Mouse (Mus musculus): Measurements from ENCODE around the gene Pglyrp3.
"Not testable (repeated sequence)": the region's sequence is repeated elsewhere in the genome, so short reads cannot be mapped to it uniquely, and the experiment has no call there.

Pglyrp3 gene

DNA sequence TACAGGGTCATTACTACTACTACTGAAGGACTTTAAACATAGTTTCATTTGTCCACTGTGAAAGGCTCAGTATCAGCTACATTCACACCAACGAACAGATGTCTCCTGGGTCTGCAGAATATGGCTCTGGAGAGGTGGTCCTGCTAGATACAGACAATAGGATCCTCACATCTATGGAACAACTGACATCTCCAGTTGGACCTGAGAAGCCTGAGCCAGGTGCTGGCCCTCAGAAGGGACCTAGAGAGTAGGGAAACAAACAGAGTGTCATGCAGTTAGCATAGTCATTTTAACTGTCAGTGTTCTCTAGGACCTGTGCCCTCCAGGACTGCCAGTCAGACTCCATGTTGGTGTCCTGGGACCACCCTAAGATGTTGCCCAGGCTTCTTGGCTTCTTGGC, at the start of gene Pglyrp3:
Gene Pglyrp3 (plus strand): TSS at position 301 of the 400 bp plus-strand sequence.
- no peak for DNase-seq (ENCODE audit: extremely low spot score, low read depth, low spot score)

DNA sequence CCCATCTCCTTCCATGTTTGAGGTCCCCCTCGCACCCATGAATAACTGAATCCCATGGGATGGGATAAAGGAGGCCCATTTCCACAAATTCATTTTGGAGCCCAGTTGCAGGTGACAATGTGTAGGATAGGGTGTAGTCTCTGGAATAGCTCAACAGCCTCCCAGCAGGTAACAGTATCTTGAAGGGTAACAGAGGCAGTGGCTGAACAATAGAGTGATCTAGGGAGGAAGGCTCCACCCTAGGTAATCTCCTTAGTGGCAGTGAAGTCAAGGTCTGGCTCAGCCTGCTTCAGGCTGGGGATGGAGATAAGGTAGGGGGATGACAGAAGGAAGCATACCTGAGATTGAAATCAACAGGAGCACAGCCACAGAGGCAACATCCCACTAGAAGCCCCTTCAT, 3.4 kb upstream of the Pglyrp3 start:
- DNase-seq (ENCODE audit: extremely low spot score, low read depth, low spot score) = no peak

DNA sequence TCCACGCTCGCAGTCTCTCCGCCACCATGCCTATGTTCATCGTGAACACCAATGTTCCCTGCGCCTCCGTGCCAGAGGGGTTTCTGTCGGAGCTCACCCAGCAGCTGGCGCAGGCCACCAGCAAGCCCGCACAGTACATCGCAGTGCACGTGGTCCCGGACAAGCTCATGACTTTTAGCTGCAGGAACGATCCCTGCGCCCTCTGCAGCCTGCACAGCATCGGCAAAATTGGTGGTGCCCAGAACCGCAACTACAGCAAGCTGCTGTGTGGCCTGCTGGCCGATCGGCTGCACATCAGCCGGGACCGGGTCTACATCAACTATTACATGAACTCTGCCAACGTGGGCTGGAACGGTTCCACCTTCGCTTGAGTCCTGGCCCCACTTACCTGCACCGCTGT, 10.2 kb downstream of the Pglyrp3 start:
- DNase-seq (ENCODE audit: extremely low spot score, low read depth, low spot score) = not testable (repeated sequence)

DNA sequence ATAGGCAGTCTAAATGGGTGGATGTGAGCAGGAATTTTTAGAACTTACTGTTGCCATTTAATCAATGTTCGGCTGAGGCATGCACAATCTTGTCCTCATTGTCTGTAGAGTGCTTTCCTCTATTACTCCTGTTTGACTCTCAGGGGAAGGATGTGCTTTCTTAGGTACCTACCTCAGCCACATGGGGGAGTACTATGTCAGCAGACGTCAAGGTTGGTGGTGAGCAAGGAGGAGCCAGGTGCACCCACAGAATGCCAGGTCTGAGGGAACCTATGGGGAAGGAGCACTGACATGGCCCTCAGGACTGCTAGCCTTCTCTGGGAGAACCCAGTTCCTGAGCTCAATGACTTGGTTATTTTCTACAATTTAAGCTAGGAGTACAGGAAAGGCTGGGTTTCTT, 18.8 kb downstream of the Pglyrp3 start:
- DNase-seq (ENCODE audit: extremely low spot score, low read depth, low spot score) = no peak

DNA sequence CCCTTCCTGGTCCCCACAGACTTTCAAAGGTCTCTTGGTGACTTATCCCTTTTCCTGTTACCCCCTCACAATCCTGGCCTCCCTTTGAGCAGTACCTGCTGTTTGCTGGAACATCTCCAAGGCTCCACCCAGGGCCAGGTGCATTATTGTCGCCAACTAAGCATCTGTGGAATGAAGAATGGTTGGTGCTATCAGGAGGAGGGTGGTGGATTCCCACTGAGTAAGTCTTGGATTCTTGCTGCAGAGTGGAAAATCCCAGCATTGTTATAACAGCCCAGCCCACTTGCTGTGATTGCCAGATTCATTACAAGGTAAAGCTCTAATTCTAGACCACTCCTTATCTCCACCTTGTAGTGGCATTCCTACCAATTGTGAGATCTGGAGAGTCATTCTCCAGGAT, 19.5 kb downstream of the Pglyrp3 start:
- DNase-seq (ENCODE audit: extremely low spot score, low read depth, low spot score) = no peak

DNA sequence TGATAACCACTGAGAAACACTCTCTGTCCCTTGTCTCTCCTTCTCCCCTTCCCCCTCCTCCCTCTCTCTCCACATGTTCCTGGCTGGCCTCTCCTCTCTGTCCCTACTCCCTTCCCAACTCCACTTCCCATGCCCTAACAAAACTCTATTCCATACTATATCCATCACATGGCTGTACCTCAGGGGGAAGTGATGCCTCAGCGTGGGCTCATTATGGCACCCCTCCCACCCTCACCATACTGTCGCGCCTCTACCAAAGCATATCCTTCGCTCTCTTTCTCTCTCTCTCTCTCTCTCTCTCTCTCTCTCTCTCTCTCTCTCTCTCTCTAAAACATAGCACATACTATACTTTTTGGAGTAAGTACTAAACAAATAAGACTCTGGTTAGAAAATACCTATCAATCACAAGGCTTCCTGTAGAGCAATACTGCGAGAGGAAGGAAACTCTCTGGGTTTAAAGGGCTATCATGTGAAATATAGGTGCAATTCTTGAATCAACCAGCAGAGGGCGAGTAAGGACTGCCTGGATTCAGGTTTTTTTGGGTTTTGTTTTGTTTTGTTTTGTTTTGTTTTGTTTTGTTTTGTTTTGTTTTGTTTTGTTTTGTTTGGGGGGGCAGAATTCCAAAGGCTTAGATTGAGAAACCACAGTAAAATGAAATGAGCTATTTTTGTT, 36.1 kb downstream of the Pglyrp3 start:
- peak; percentile 5 for DNase-seq (ENCODE audit: extremely low spot score, low read depth, low spot score)

DNA sequence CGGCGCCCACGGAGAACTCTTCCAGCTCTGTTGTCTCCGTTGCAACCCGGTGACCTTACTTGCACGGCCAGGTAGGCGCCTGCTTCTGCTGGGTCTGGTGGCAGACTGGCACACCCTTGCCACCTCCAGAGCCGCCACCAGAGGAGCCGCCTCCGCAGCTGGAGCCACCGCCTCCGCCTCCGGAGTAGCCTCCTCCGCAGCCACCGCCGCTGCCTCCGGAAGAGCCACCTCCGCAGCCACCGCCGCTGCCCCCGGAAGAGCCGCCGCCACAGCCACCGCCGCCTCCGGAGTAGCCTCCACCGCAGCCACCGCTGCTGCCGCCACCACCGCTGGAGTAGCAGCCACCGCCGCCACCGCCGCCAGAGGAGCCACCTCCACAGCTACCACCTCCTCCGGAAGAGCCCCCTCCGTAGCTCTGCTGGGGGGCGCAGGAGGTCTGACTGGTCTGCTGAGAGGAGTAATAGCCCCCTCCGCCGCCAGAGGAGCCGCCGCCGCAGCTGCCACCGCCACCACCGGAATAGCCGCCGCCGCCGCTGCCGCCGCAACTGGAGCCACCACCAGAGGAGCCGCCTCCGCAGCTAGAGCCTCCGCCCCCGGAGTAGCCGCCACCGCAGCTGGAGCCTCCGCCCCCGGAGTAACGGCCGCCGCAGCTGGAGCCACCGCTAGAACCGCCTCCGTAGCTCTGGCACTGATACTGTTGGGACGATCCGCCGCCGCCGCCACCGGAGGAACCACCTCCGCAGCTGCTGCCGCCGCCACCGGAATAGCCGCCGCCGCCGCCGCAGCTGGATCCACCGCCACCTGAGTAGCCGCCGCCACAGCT, 66.3 kb downstream of the Pglyrp3 start:
- no peak for DNase-seq (ENCODE audit: extremely low spot score, low read depth, low spot score)
